Mouse (Mus musculus) CH12.LX (cell line): ENCODE data around the gene Nup205. TPM values are rescaled to one million over a fixed set of nuclear protein-coding genes. Genes with fewer than 3 reads are reported as not detected.
A peak's percentile ranks its signal among the peaks of the same experiment; 100 is the strongest.

Experiments
- DNase-seq: peaks from one replicate; pipeline ENCODE4 v3.0.0-alpha.2; 2013; ENCODE audit errors: extremely low read depth
- H3K27ac ChIP-seq: 2 replicates; pipeline ENCODE4 v1.5.1; 2012; ENCODE audit warnings: low read depth, mild to moderate bottlenecking, control low read depth, moderate library complexity; ENCODE audit not compliant: insufficient read depth
- H3K27me3 ChIP-seq: replicated peaks from 2 replicates; pipeline ENCODE3; 2012; ENCODE audit warnings: inconsistent platforms
- H3K36me3 ChIP-seq, 2 experiments: replicated peaks in 1 of 2; 2 replicates each; pipeline versions ENCODE3 to v1.6.1; 2012; ENCODE audit warnings: inconsistent platforms in 1 of 2, low read length in 1 of 2, mild to moderate bottlenecking in 1 of 2, mixed read lengths in 1 of 2, moderate library complexity in 1 of 2; ENCODE audit not compliant: control insufficient read depth in 1 of 2, insufficient read depth in 1 of 2
- H3K4me1 ChIP-seq, 2 experiments: 2 replicates each; pipeline ENCODE4 v1.6.1; 2012; ENCODE audit warnings: inconsistent platforms in 1 of 2, moderate library complexity in 1 of 2; ENCODE audit not compliant: insufficient read depth in 2 of 2, control insufficient read depth in 1 of 2
- H3K4me2 ChIP-seq: 2 replicates; pipeline ENCODE4 v1.6.1; 2012; ENCODE audit warnings: low read depth, mild to moderate bottlenecking, control low read depth; ENCODE audit not compliant: poor library complexity, insufficient read depth, severe bottlenecking
- H3K4me3 ChIP-seq, 3 experiments: fragments of 150-350 bp in 1 of 3; sonication (generic) in 1 of 3; replicated peaks in 1 of 3; 2 replicates each; pipeline versions ENCODE3 to v1.5.1; 2011 to 2012; ENCODE audit warnings: low read depth in 2 of 3, low read length in 2 of 3, mild to moderate bottlenecking in 2 of 3, moderate library complexity in 2 of 3, control low read depth in 1 of 3, improper control_type of control experiment in 1 of 3, inconsistent platforms in 1 of 3, mixed read lengths in 1 of 3; ENCODE audit not compliant: poor library complexity in 1 of 3
- H3K79me2 ChIP-seq: replicated peaks from 2 replicates; pipeline ENCODE4 v1.6.1; 2012; ENCODE audit warnings: mild to moderate bottlenecking, moderate library complexity; ENCODE audit not compliant: control insufficient read depth, poor library complexity, insufficient read depth, severe bottlenecking; ENCODE audit errors: extremely low read depth
- H3K9ac ChIP-seq: 2 replicates; pipeline ENCODE4 v1.6.1; 2012; ENCODE audit warnings: low read depth, mild to moderate bottlenecking, control low read depth, moderate library complexity; ENCODE audit not compliant: insufficient read depth
- H3K9me3 ChIP-seq: replicated peaks from 2 replicates; pipeline ENCODE3; 2012; ENCODE audit warnings: low read length, inconsistent platforms, mixed read lengths
- CHD1 ChIP-seq: IDR thresholded peaks from 2 replicates; pipeline ENCODE4 v1.6.1; 2012; ENCODE audit warnings: low read depth, low read length, improper control_type of control experiment, inconsistent platforms
- CHD2 ChIP-seq: IDR thresholded peaks from 2 replicates; pipeline ENCODE4 v1.6.1; 2011; ENCODE audit warnings: low read length, improper control_type of control experiment
- CTCF ChIP-seq, 2 experiments: IDR thresholded peaks in 1 of 2; conservative IDR thresholded peaks in 1 of 2; 2 replicates each; pipeline ENCODE4 v1.5.1; 2011 to 2012; ENCODE audit warnings: low read depth in 2 of 2, low read length in 2 of 2, improper control_type of control experiment in 1 of 2, inconsistent platforms in 1 of 2, mild to moderate bottlenecking in 1 of 2, moderate library complexity in 1 of 2
- E2F4 ChIP-seq: IDR thresholded peaks from 2 replicates; pipeline ENCODE4 v1.6.1; 2011; ENCODE audit warnings: low read depth, low read length, improper control_type of control experiment; ENCODE audit not compliant: insufficient replicate concordance
- EP300 ChIP-seq: IDR thresholded peaks from 2 replicates; pipeline ENCODE4 v1.6.1; 2011; ENCODE audit warnings: low read length, improper control_type of control experiment
- JUN ChIP-seq: IDR thresholded peaks from 2 replicates; pipeline ENCODE4 v1.6.1; 2011; ENCODE audit warnings: low read depth, mild to moderate bottlenecking, low read length, improper control_type of control experiment, moderate library complexity; ENCODE audit not compliant: insufficient read depth
- JUND ChIP-seq: conservative IDR thresholded peaks from 2 replicates; pipeline ENCODE4 v1.6.1; 2011; ENCODE audit warnings: low read depth, low read length, improper control_type of control experiment
- MAFK ChIP-seq: IDR thresholded peaks from 2 replicates; pipeline ENCODE4 v1.6.1; 2011; ENCODE audit warnings: low read length, improper control_type of control experiment; ENCODE audit not compliant: insufficient replicate concordance
- MAX ChIP-seq: IDR thresholded peaks from 2 replicates; pipeline ENCODE4 v1.6.1; 2011; ENCODE audit warnings: low read length, improper control_type of control experiment
- MAZ ChIP-seq: IDR thresholded peaks from 2 replicates; pipeline ENCODE4 v1.6.1; 2012; ENCODE audit warnings: low read depth, mild to moderate bottlenecking, inconsistent platforms, low read length, improper control_type of control experiment, moderate library complexity
- MXI1 ChIP-seq: IDR thresholded peaks from 2 replicates; pipeline ENCODE4 v1.6.1; 2011; ENCODE audit warnings: mild to moderate bottlenecking, low read depth, low read length, improper control_type of control experiment
- MYC ChIP-seq: IDR thresholded peaks from 2 replicates; pipeline ENCODE4 v1.6.1; 2011; ENCODE audit warnings: low read depth, mild to moderate bottlenecking, improper control_type of control experiment, low read length
- NRF1 ChIP-seq: IDR thresholded peaks from 2 replicates; pipeline ENCODE4 v1.6.1; 2014; ENCODE audit warnings: low read depth, mild to moderate bottlenecking, inconsistent platforms, low read length, improper control_type of control experiment, moderate library complexity
- PAX5 ChIP-seq: IDR thresholded peaks from 2 replicates; pipeline ENCODE4 v1.6.1; 2012; ENCODE audit warnings: low read length, inconsistent platforms, mixed read lengths
- POLR2A ChIP-seq: IDR thresholded peaks from 2 replicates; pipeline ENCODE4 v1.6.1; 2011; ENCODE audit warnings: low read depth, mild to moderate bottlenecking, improper control_type of control experiment, low read length
- POLR2AphosphoS2 ChIP-seq: IDR thresholded peaks from 2 replicates; pipeline ENCODE4 v1.6.1; 2011; ENCODE audit warnings: low read depth, low read length, improper control_type of control experiment
- SIN3A ChIP-seq: IDR thresholded peaks from 2 replicates; pipeline ENCODE4 v1.6.1; 2012; ENCODE audit warnings: low read length, improper control_type of control experiment, inconsistent platforms
- TBP ChIP-seq: conservative IDR thresholded peaks from 2 replicates; pipeline ENCODE4 v1.6.1; 2011; ENCODE audit warnings: low read depth, low read length, improper control_type of control experiment
- TCF12 ChIP-seq: IDR thresholded peaks from 2 replicates; pipeline ENCODE4 v1.6.1; 2014; ENCODE audit warnings: low read depth, mild to moderate bottlenecking, inconsistent platforms, low read length, improper control_type of control experiment
- UBTF ChIP-seq: IDR thresholded peaks from 2 replicates; pipeline ENCODE4 v1.6.1; 2012; ENCODE audit warnings: low read depth, mild to moderate bottlenecking, inconsistent platforms, low read length, improper control_type of control experiment, moderate library complexity
- ZKSCAN1 ChIP-seq: IDR thresholded peaks from 2 replicates; pipeline ENCODE4 v1.6.1; 2012; ENCODE audit warnings: low read depth, inconsistent platforms, low read length, improper control_type of control experiment, borderline replicate concordance
- ZNF384 ChIP-seq: IDR thresholded peaks from 2 replicates; pipeline ENCODE4 v1.6.1; 2012; ENCODE audit warnings: low read depth, low read length, improper control_type of control experiment, inconsistent platforms
- dilution Hi-C: fragments of 300-500 bp; cut with MboI; formaldehyde crosslinking; loops from 2 replicates; pipeline ENCODE4 v1.14.3; 2020; ENCODE audit warnings: low sequenced_read_pairs; ENCODE audit not compliant: extremely low pct_unique_long_range_greater_than_20kb, extremely low pct_ligation_motif_present
- in situ Hi-C: fragments of 300-500 bp; cut with MboI; formaldehyde crosslinking; loops from 3 replicates; pipeline ENCODE4 v1.14.3; 2019; ENCODE audit warnings: low sequenced_read_pairs, low pct_ligation_motif_present, low pct_unique_long_range_greater_than_20kb, mixed read lengths
- polyA plus RNA-seq: library from polyadenylated mRNA; unstranded; fragments of >175 nt; gene quantifications from 2 replicates; pipeline ENCODE4 v1.2.1, GENCODE M21; 2012; ENCODE audit warnings: low read depth; ENCODE audit not compliant: insufficient read length
- total RNA-seq, 2 experiments: library from RNA; depleted of rRNA; stranded (reverse); fragments of 300-350 nt in 1 of 2; fragments of >200 nt in 1 of 2; gene quantifications; 2 replicates each; pipeline ENCODE4 v1.2.3; 2012 to 2014

The Nup205 gene
- total and polyA plus RNA-seq, 3 experiments: 82.0 to 121 (median 108) TPM

- TF ChIP-seq CTCF (conservative IDR thresholded peaks at IDR 0.05 in 1 of 2, IDR thresholded peaks at IDR 0.05 in 1 of 2; ENCODE audit: low read depth in 2 of 2, low read length in 2 of 2) (peak in 1 of 2 experiments; percentile 16; a peak in 1 of 4 replicates), ZNF384 (no peak), MAFK (no peak), MAZ (no peak)
- H3K4me3 ChIP-seq: no peak overlapping the region
- H3K4me2 ChIP-seq: no peak overlapping the region
- no peaks in the 10 kb centered on the region for H3K9me3 ChIP-seq
- H3K27me3 ChIP-seq: no peaks in the 10 kb centered on the region
- DNase-seq: no peak
- H3K36me3 ChIP-seq: peaks cover 16 to 65% of the 10 kb centered on the region in 2 experiments
- in situ Hi-C loops (no loop called here), dilution Hi-C loops (no loop called here)
- no peak overlapping the region for H3K27ac ChIP-seq
- no peak overlapping the region for H3K9ac ChIP-seq
- peaks cover 14 to 58% of the 10 kb centered on the region in 2 experiments for H3K4me1 ChIP-seq
- peaks cover 25% of the 10 kb centered on the region for H3K79me2 ChIP-seq
Observed at GRCm38 (mm10) chr6:35258922-35259321, 81.7 kb downstream of the Nup205 start.

GRCm38 (mm10) chr6:35259526-35259925 is 82.3 kb downstream of the Nup205 start:
- Histone ChIP-seq H3K79me2 (peaks cover 21% of the 10 kb centered on the region), H3K27ac (no peak overlapping the region), H3K4me1 (peaks cover 7 to 51% of the 10 kb centered on the region in 2 experiments), H3K36me3 (peaks cover 16 to 67% of the 10 kb centered on the region in 2 experiments), H3K4me3 (no peak overlapping the region), H3K4me2 (no peak overlapping the region), H3K27me3 (no peaks in the 10 kb centered on the region), H3K9ac (no peak overlapping the region), H3K9me3 (no peaks in the 10 kb centered on the region)
- TF ChIP-seq TCF12: no peak
- no peak for TF ChIP-seq PAX5
- no peak for TF ChIP-seq TBP
- TF ChIP-seq CHD1: no peak
- TF ChIP-seq E2F4: no peak
- no peak for TF ChIP-seq JUN
- no peak for TF ChIP-seq EP300
- TF ChIP-seq POLR2AphosphoS2: no peak
- TF ChIP-seq MAFK: no peak
- TF ChIP-seq POLR2A: no peak
- TF ChIP-seq SIN3A: no peak
- no peak for TF ChIP-seq NRF1
- TF ChIP-seq UBTF: no peak
- no peak for TF ChIP-seq CTCF (conservative IDR thresholded peaks at IDR 0.05 in 1 of 2, IDR thresholded peaks at IDR 0.05 in 1 of 2; ENCODE audit: low read depth in 2 of 2, low read length in 2 of 2)
- no peak for TF ChIP-seq CHD2
- TF ChIP-seq MAX: no peak
- no peak for TF ChIP-seq MYC
- TF ChIP-seq JUND: no peak
- TF ChIP-seq MXI1: no peak
- no peak for TF ChIP-seq ZKSCAN1
- no peak for DNase-seq
- dilution Hi-C loops (no loop called here), in situ Hi-C loops (no loop called here)
